Mouse (Mus musculus): ENCODE data around the gene Adgrf5. TPM values are rescaled to one million over a fixed set of nuclear protein-coding genes. Genes with fewer than 3 reads are reported as not detected.

Gene Adgrf5
- not detected in 2 replicates for total RNA-seq (2012; rRNA removed)
- not detected in 2 replicates for total RNA-seq (2014; rRNA removed)
- polyA plus RNA-seq (2012; ENCODE audit: insufficient read length, low read depth): not detected in 2 replicates

GRCm38 (mm10) chr17:43359826-43360619 lies at the start of gene Adgrf5:
TSS of gene Adgrf5 (plus strand) at chr17:43360451.
- dilution Hi-C loops (cut with MboI; ENCODE audit: extremely low pct_ligation_motif_present, extremely low pct_unique_long_range_greater_than_20kb, low sequenced_read_pairs): no loop called here

GRCm38 (mm10) chr17:43325986-43326671 lies 34.1 kb upstream of the Adgrf5 start:
- H3K27ac ChIP-seq (ENCODE audit: insufficient read depth, low read depth): no peak overlapping the region
- no peak for TF ChIP-seq ETS1 (conservative IDR thresholded peaks at IDR 0.05; ENCODE audit: low read depth, low read length)
- no peak for TF ChIP-seq NELFE (IDR thresholded peaks at IDR 0.05; ENCODE audit: low read depth, low read length)
- TF ChIP-seq GABPA (IDR thresholded peaks at IDR 0.05; ENCODE audit: insufficient replicate concordance, low read depth, low read length): no peak
- TF ChIP-seq RAD21 (IDR thresholded peaks at IDR 0.05; ENCODE audit: low read depth, low read length): no peak
- TF ChIP-seq POLR2AphosphoS2 (IDR thresholded peaks at IDR 0.05; ENCODE audit: low read depth, low read length): no peak
- TF ChIP-seq USF1 (IDR thresholded peaks at IDR 0.05; ENCODE audit: low read depth, low read length): no peak
- no peak for TF ChIP-seq IRF4 (IDR thresholded peaks at IDR 0.05; ENCODE audit: low read depth, low read length)
- TF ChIP-seq TCF12 (IDR thresholded peaks at IDR 0.05; ENCODE audit: low read depth, low read length): no peak
- H3K36me3 ChIP-seq (replicated peaks in 1 of 2; ENCODE audit: control insufficient read depth in 1 of 2, insufficient read depth in 1 of 2, low read length in 1 of 2): no peaks in the 10 kb centered on the region
- no peaks in the 10 kb centered on the region for H3K79me2 ChIP-seq (replicated peaks; ENCODE audit: control insufficient read depth, extremely low read depth, insufficient read depth, poor library complexity, severe bottlenecking)
- dilution Hi-C loops (cut with MboI; ENCODE audit: extremely low pct_ligation_motif_present, extremely low pct_unique_long_range_greater_than_20kb, low sequenced_read_pairs) (no loop called here), in situ Hi-C loops (cut with MboI; ENCODE audit: low pct_ligation_motif_present, low pct_unique_long_range_greater_than_20kb, low sequenced_read_pairs) (no loop called here)
- DNase-seq (ENCODE audit: extremely low read depth): no peak
- H3K4me3 ChIP-seq (replicated peaks in 1 of 3; ENCODE audit: low read depth in 2 of 3, low read length in 2 of 3, poor library complexity in 1 of 3): no peak overlapping the region
- H3K4me1 ChIP-seq (ENCODE audit: control insufficient read depth in 1 of 2, insufficient read depth in 2 of 2): peaks cover 0 to 3% of the 10 kb centered on the region in 2 experiments; a peak in 1 of 4 replicates
- no peaks in the 10 kb centered on the region for H3K27me3 ChIP-seq (replicated peaks)
- no peak overlapping the region for H3K9ac ChIP-seq (ENCODE audit: insufficient read depth, low read depth)
- H3K4me2 ChIP-seq (ENCODE audit: insufficient read depth, low read depth, poor library complexity, severe bottlenecking): no peak overlapping the region
- peaks cover 56% of the 10 kb centered on the region for H3K9me3 ChIP-seq (replicated peaks; ENCODE audit: low read length)

More at GRCm38 (mm10) chr17:43359826-43360619, at the start of gene Adgrf5:
- no peaks in the 10 kb centered on the region for H3K36me3 ChIP-seq (replicated peaks in 1 of 2; ENCODE audit: control insufficient read depth in 1 of 2, insufficient read depth in 1 of 2, low read length in 1 of 2)
- TF ChIP-seq HCFC1 (IDR thresholded peaks at IDR 0.05; ENCODE audit: low read depth, low read length) (no peak), JUND (conservative IDR thresholded peaks at IDR 0.05; ENCODE audit: low read depth, low read length) (no peak), MEF2A (IDR thresholded peaks at IDR 0.05; ENCODE audit: borderline replicate concordance, low read depth, low read length) (no peak)
- H3K27ac ChIP-seq (ENCODE audit: insufficient read depth, low read depth): no peak within 1 kb of the TSS
- DNase-seq (ENCODE audit: extremely low read depth): no peak
- H3K9me3 ChIP-seq (replicated peaks; ENCODE audit: low read length): peaks cover 33% of the 10 kb centered on the region
- H3K4me2 ChIP-seq (ENCODE audit: insufficient read depth, low read depth, poor library complexity, severe bottlenecking): no peak within 1 kb of the TSS
- H3K4me3 ChIP-seq (replicated peaks in 1 of 3; ENCODE audit: low read depth in 2 of 3, low read length in 2 of 3, poor library complexity in 1 of 3): no peak within 1 kb of the TSS
- H3K27me3 ChIP-seq (replicated peaks): no peaks in the 10 kb centered on the region
- H3K4me1 ChIP-seq (ENCODE audit: control insufficient read depth in 1 of 2, insufficient read depth in 2 of 2): no peaks in the 10 kb centered on the region
- H3K79me2 ChIP-seq (replicated peaks; ENCODE audit: control insufficient read depth, extremely low read depth, insufficient read depth, poor library complexity, severe bottlenecking): no peaks in the 10 kb centered on the region
- in situ Hi-C loops (cut with MboI; ENCODE audit: low pct_ligation_motif_present, low pct_unique_long_range_greater_than_20kb, low sequenced_read_pairs): no loop called here
- no peak within 1 kb of the TSS for H3K9ac ChIP-seq (ENCODE audit: insufficient read depth, low read depth)

Measured in CH12.LX (cell line).